Mouse (Mus musculus) left cerebral cortex, adult 2 months (tissue): ENCODE measurements around the gene Abhd5. TPM values are rescaled to one million over a fixed set of nuclear protein-coding genes. Genes with fewer than 3 reads are reported as not detected.

Experiments
- DNase-seq, 2 experiments: peaks; one replicate each; pipeline ENCODE4 v3.0.0; 2021 to 2022; ENCODE audit warnings: low spot score in 2 of 2, mixed read lengths in 1 of 2; ENCODE audit errors: extremely low spot score in 1 of 2
- H3K27ac ChIP-seq: fragments of 200-600 bp; 2 replicates; pipeline ENCODE4 v1.8.1; 2022
- H3K4me3 ChIP-seq: fragments of 200-600 bp; 2 replicates; pipeline ENCODE4 v1.8.1; 2022
- CTCF ChIP-seq: fragments of 200-600 bp; IDR thresholded peaks from 2 replicates; pipeline ENCODE4 v1.8.1; 2022; ENCODE audit warnings: antibody characterized with exemption, mild to moderate bottlenecking, moderate library complexity
- intact Hi-C: fragments of 180-260 bp; cut with DNase I; formaldehyde crosslinking; loops from one replicate; pipeline ENCODE4 v1.15.1; 2025
- total RNA-seq, 2 experiments: library from RNA; stranded (reverse); gene quantifications; 2 replicates each; pipeline ENCODE4 v1.2.3; 2021

The Abhd5 gene
- total RNA-seq, 2 experiments from 2014 or later: 17.1 to 19.3 TPM

DNA sequence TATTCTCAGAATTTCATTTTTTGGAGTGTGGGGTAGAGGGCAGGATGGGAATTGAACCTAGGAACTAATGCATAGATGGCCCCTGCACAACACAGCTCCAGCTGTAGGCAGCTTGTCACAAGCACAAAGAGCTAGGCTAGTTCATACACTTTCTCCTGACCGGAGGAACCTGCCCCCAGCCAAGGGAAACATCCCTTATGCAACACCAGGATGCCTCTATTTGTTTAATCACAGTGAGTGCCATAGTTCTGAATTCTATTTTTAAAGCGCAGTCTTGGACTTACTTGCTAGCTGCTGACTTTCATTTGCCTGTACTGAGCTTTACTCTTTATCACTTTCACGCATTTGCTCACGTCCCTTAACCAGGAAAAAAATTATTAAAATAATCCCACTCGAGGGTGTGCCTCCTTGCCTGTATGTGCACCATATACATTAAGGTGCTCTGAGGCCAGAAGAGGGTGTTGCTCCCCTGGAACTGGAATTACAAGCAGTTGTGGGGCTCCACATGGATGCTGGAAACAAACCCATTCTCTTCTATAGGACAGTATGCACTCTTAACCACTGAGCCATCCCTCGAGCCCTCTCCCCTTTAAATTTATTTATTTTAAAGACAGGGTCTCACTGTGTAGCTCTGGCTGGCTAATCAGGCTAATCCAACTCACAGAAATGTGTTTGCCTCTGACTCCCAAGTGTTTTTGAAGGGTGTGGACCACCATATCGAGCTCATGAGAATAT, 845 bp upstream of the Abhd5 start:
- Histone ChIP-seq H3K27ac (peak overlapping the region; percentile 94), H3K4me3 (peak overlapping the region; percentile 89)
- DNase-seq: no peak
- intact Hi-C loops: loop anchor here (5.0 kb wide), 1 partner anchor 217 kb away; no protein-coding TSS in a partner anchor
- no peak; the same call in 1 of the 2 replicates for TF ChIP-seq CTCF

- H3K27ac ChIP-seq: peak overlapping the region; percentile 94
- TF ChIP-seq CTCF: no peak
- H3K4me3 ChIP-seq: peak overlapping the region; percentile 89
- intact Hi-C loops: loop anchor here (5.0 kb wide), 1 partner anchor 215 kb away; no protein-coding TSS in a partner anchor
- no peak for DNase-seq
Measured at GRCm38 (mm10) chr9:122352025-122352392, 601 bp downstream of the Abhd5 start.

DNA sequence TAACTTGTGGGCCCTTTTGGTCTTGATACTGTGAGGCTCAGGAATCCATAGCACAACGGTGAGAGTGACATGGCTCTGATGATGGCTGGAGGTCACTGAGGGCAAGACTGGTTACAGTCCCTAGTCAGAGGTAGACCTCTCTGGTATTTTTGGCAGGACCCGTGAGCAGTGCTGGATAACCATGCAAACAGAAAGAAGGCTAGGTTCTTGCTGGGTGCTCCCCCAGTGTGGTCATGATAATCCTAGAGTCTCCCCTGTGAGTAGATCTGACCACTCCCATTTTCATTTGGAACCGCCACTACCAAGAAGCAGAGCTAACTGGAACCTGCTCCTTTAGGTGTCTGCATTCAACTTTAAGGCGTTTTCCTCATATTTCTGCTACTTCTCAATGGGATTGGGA, 1.5 kb downstream of the Abhd5 start:
- no peak for DNase-seq
- TF ChIP-seq CTCF: no peak
- intact Hi-C loops: loop anchor here (5.0 kb wide), 1 partner anchor 214 kb away; no protein-coding TSS in a partner anchor

GRCm38 (mm10) chr9:122354240-122354639, 2.8 kb downstream of the Abhd5 start:
- Histone ChIP-seq H3K27ac (no peak overlapping the region), H3K4me3 (no peak overlapping the region)
- no peak for TF ChIP-seq CTCF
- intact Hi-C loops: loop anchor here (5.0 kb wide), 1 partner anchor 213 kb away; no protein-coding TSS in a partner anchor
- no peak for DNase-seq

More for the DNA sequence above, 1.5 kb downstream of the Abhd5 start:
- Histone ChIP-seq H3K4me3 (no peak overlapping the region), H3K27ac (no peak overlapping the region)

DNA sequence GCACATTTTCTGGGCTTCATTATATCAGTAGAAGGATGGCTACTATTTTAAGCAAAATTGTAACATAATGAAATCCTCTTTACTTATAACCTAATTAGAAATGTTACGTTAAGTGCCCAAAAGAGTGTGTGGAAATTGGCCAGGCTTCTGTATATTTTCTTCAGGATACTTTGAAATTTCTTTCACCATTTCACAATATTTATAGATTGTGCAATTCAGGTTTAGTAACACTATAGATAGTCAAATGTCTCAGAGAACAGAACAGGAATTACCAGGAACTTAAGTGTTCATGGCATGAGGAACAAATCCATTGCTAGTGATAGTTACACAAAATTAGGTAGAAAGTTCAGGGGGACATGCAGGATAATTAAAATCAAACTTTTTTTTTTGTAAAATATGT, 5.7 kb downstream of the Abhd5 start:
- Histone ChIP-seq H3K4me3 (no peak overlapping the region), H3K27ac (no peak overlapping the region)
- DNase-seq: no peak
- intact Hi-C loops: no loop called here
- no peak for TF ChIP-seq CTCF

- Histone ChIP-seq H3K4me3 (no peak overlapping the region), H3K27ac (no peak overlapping the region)
- intact Hi-C loops: no loop called here
- no peak for TF ChIP-seq CTCF
- DNase-seq: no peak
Measured at GRCm38 (mm10) chr9:122357626-122358025, 6.2 kb downstream of the Abhd5 start.

GRCm38 (mm10) chr9:122364171-122364570, 12.8 kb downstream of the Abhd5 start:
- no peak overlapping the region for H3K4me3 ChIP-seq
- intact Hi-C loops: no loop called here
- no peak for TF ChIP-seq CTCF
- no peak for DNase-seq
- H3K27ac ChIP-seq: no peak overlapping the region

DNA sequence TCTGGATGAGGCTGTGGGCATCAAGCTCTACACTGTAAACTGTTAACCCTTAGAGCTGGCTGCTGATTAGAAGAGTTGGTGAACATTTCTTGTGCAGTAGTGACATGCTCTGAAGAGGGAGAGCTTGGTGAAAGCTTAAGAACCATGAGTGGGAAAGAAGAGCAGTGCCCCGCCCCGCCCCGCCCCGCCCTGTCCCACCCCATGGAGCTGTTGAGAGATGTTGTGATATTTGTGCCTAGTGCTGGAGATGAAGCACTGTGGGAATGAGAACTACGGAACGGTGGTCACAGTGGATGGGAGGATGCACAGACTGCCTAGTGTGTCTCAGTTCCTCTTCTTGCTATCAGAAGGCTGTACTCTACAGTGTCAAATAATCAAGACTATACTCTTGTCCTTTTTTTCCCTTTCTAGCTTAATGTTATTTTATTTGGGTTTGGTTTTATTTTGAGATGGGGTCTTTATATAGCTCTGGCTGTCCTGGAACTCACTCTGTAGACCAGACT, 18.9 kb downstream of the Abhd5 start:
- intact Hi-C loops: no loop called here
- H3K27ac ChIP-seq: no peak overlapping the region
- no peak overlapping the region for H3K4me3 ChIP-seq
- TF ChIP-seq CTCF: no peak
- DNase-seq: no peak

- H3K27ac ChIP-seq: no peak overlapping the region
- no peak for DNase-seq
- no peak for TF ChIP-seq CTCF
- intact Hi-C loops: no loop called here
- no peak overlapping the region for H3K4me3 ChIP-seq
Measured at GRCm38 (mm10) chr9:122372506-122372905, 21.1 kb downstream of the Abhd5 start.

- intact Hi-C loops: no loop called here
- no peak overlapping the region for H3K4me3 ChIP-seq
- no peak for DNase-seq
- TF ChIP-seq CTCF: no peak
- no peak overlapping the region for H3K27ac ChIP-seq
Measured at GRCm38 (mm10) chr9:122372991-122373390, 21.6 kb downstream of the Abhd5 start.

- no peak for TF ChIP-seq CTCF
- intact Hi-C loops: no loop called here
- H3K27ac ChIP-seq: no peak overlapping the region
- DNase-seq: no peak
- no peak overlapping the region for H3K4me3 ChIP-seq
Measured at GRCm38 (mm10) chr9:122378986-122379385, 27.6 kb downstream of the Abhd5 start.

DNA sequence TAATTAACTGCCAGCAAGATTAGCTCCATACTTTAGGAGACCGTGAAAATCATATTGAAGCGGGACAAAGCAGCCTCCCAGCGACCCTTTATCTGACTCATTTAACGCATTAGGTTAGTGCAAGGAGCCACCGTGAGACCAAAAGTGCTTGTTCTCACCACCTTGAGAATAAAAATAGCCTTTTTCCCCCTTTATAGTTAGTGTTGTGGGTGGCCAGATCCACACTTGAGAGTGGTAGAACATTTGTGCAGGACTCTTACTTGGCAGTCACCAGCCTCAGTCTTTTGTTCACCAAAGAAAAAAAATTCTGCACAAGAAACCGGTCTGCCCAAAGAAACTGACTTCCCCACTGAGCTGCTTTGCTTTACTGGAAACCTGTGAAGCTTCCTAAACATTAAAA, 29.6 kb downstream of the Abhd5 start:
- no peak for TF ChIP-seq CTCF
- no peak for DNase-seq
- H3K4me3 ChIP-seq: no peak overlapping the region
- peak overlapping the region; percentile 57 for H3K27ac ChIP-seq
- intact Hi-C loops: no loop called here

- no peak for DNase-seq
- Histone ChIP-seq H3K4me3 (no peak overlapping the region), H3K27ac (no peak overlapping the region; the same call in 1 of the 2 replicates)
- intact Hi-C loops: no loop called here
- no peak for TF ChIP-seq CTCF
Measured at GRCm38 (mm10) chr9:122382006-122382405, 30.6 kb downstream of the Abhd5 start.
